Mouse (Mus musculus) midbrain, embryonic 15.5 days (tissue): ENCODE data around the gene Krt12. TPM values are rescaled to one million over a fixed set of nuclear protein-coding genes. Genes with fewer than 3 reads are reported as not detected.

ENCODE experiments used
- ATAC-seq: fragments of 200-750 bp; cut with Nextera tagmentation; replicated peaks from 2 replicates; pipeline ENCODE4 v1.8.0; 2017; ENCODE audit warnings: moderate TSS enrichment
- H3K27ac ChIP-seq: fragments of 300-500 bp; sonication (generic); 2 replicates; pipeline ENCODE4 v1.5.1; 2015; ENCODE audit warnings: mild to moderate bottlenecking, inconsistent platforms
- H3K27me3 ChIP-seq: fragments of 300-500 bp; sonication (generic); replicated peaks from 2 replicates; pipeline ENCODE4 v1.6.1; 2015; ENCODE audit warnings: inconsistent platforms
- H3K36me3 ChIP-seq: fragments of 300-500 bp; sonication (generic); replicated peaks from 2 replicates; pipeline ENCODE4 v1.6.1; 2015; ENCODE audit warnings: inconsistent platforms
- H3K4me1 ChIP-seq: fragments of 300-500 bp; sonication (generic); 2 replicates; pipeline ENCODE4 v1.6.1; 2015; ENCODE audit warnings: inconsistent platforms
- H3K4me2 ChIP-seq: fragments of 300-500 bp; sonication (generic); 2 replicates; pipeline ENCODE4 v1.6.1; 2015; ENCODE audit warnings: inconsistent platforms, mild to moderate bottlenecking, moderate library complexity
- H3K4me3 ChIP-seq: fragments of 300-500 bp; sonication (generic); 2 replicates; pipeline ENCODE4 v1.5.1; 2015; ENCODE audit warnings: mild to moderate bottlenecking, inconsistent platforms
- H3K9ac ChIP-seq: fragments of 300-500 bp; sonication (generic); 2 replicates; pipeline ENCODE4 v1.6.1; 2015; ENCODE audit warnings: mild to moderate bottlenecking, inconsistent platforms
- H3K9me3 ChIP-seq: fragments of 300-500 bp; sonication (generic); 2 replicates; pipeline ENCODE4 v1.6.1; 2016; ENCODE audit warnings: inconsistent platforms
- WGBS: fragments of 180-500 bp; shearing (Covaris S2); methylation state at CpG from one replicate; pipeline ENCODE4 v1.1.7; 2015; ENCODE audit warnings: mixed read lengths; 5-methylcytosine and 5-hydroxymethylcytosine counted together
- polyA plus RNA-seq: library from polyadenylated mRNA; unstranded; fragments of >200 nt; fragmentation: Nextera tagmentation; extraction: Ambion mirVana; gene quantifications from 2 replicates; pipeline ENCODE4 v1.2.1, GENCODE M21; 2015

The Krt12 gene
- polyA plus RNA-seq, 1 experiment from 2014 or later = 0.23 TPM

GRCm38 (mm10) chr11:99437972-99438371, 15.9 kb upstream of the Krt12 start, which contains the start of gene Krt20:
TSS of gene Krt20 (minus strand) at chr11:99438150.
- no peaks in the 10 kb centered on the region for H3K4me1 ChIP-seq
- no peaks in the 10 kb centered on the region for H3K27me3 ChIP-seq
- no peak within 1 kb of the TSS for H3K4me3 ChIP-seq
- H3K36me3 ChIP-seq = no peaks in the 10 kb centered on the region
- no peak within 1 kb of the TSS for H3K27ac ChIP-seq
- 68% methylated on average over 10 of the region's 10 CpGs for WGBS
- H3K9me3 ChIP-seq = no peaks in the 10 kb centered on the region
- no peak for ATAC-seq
- H3K9ac ChIP-seq = no peak within 1 kb of the TSS
- H3K4me2 ChIP-seq = no peak within 1 kb of the TSS

GRCm38 (mm10) chr11:99436625-99437024, 14.6 kb upstream of the Krt12 start:
- H3K4me1 ChIP-seq = no peaks in the 10 kb centered on the region
- H3K9me3 ChIP-seq = no peaks in the 10 kb centered on the region
- H3K4me2 ChIP-seq = no peak overlapping the region
- 58% methylated on average over 4 of the region's 4 CpGs for WGBS
- ATAC-seq = no peak
- no peak overlapping the region for H3K4me3 ChIP-seq
- H3K9ac ChIP-seq = no peak overlapping the region
- H3K27ac ChIP-seq = no peak overlapping the region
- H3K36me3 ChIP-seq = no peaks in the 10 kb centered on the region
- H3K27me3 ChIP-seq = no peaks in the 10 kb centered on the region

GRCm38 (mm10) chr11:99430670-99431069, 8.6 kb upstream of the Krt12 start:
- no peaks in the 10 kb centered on the region for H3K4me1 ChIP-seq
- no peaks in the 10 kb centered on the region for H3K9me3 ChIP-seq
- no peak overlapping the region for H3K9ac ChIP-seq
- no peak overlapping the region for H3K27ac ChIP-seq
- no peaks in the 10 kb centered on the region for H3K36me3 ChIP-seq
- no peaks in the 10 kb centered on the region for H3K27me3 ChIP-seq
- no peak for ATAC-seq
- H3K4me2 ChIP-seq = no peak overlapping the region
- no peak overlapping the region for H3K4me3 ChIP-seq
- 35% methylated on average over 12 of the region's 12 CpGs for WGBS

- H3K27ac ChIP-seq = no peak overlapping the region
- no peak for ATAC-seq
- H3K9ac ChIP-seq = no peak overlapping the region
- no peak overlapping the region for H3K4me3 ChIP-seq
- no peaks in the 10 kb centered on the region for H3K36me3 ChIP-seq
- H3K9me3 ChIP-seq = no peaks in the 10 kb centered on the region
- H3K4me1 ChIP-seq = no peaks in the 10 kb centered on the region
- no peak overlapping the region for H3K4me2 ChIP-seq
- 66% methylated on average over 10 of the region's 10 CpGs for whole genome bisulfite sequencing
- H3K27me3 ChIP-seq = no peaks in the 10 kb centered on the region
These were observed 1.5 kb downstream of the Krt12 start for GRCm38 (mm10) chr11:99420586-99420985.

- Histone ChIP-seq H3K36me3 (no peaks in the 10 kb centered on the region), H3K27me3 (no peaks in the 10 kb centered on the region), H3K9me3 (no peaks in the 10 kb centered on the region), H3K4me3 (no peak overlapping the region), H3K27ac (no peak overlapping the region), H3K9ac (no peak overlapping the region), H3K4me1 (no peaks in the 10 kb centered on the region), H3K4me2 (no peak overlapping the region)
- no peak for ATAC-seq
- 72% methylated on average over 16 of the region's 16 CpGs for WGBS
These were observed 4.2 kb downstream of the Krt12 start for GRCm38 (mm10) chr11:99417819-99418218.

GRCm38 (mm10) chr11:99416902-99417301, 5.2 kb downstream of the Krt12 start:
- no peaks in the 10 kb centered on the region for H3K27me3 ChIP-seq

GRCm38 (mm10) chr11:99414463-99415147, 7.5 kb downstream of the Krt12 start:
- Histone ChIP-seq H3K4me2 (no peak overlapping the region), H3K9me3 (no peaks in the 10 kb centered on the region), H3K36me3 (no peaks in the 10 kb centered on the region), H3K9ac (no peak overlapping the region), H3K27ac (no peak overlapping the region), H3K27me3 (no peaks in the 10 kb centered on the region), H3K4me3 (no peak overlapping the region), H3K4me1 (no peaks in the 10 kb centered on the region)
- WGBS = 90% methylated on average over 13 of the region's 13 CpGs
- no peak for ATAC-seq

More at GRCm38 (mm10) chr11:99416902-99417301, 5.2 kb downstream of the Krt12 start:
- Histone ChIP-seq H3K27ac (no peak overlapping the region), H3K4me2 (no peak overlapping the region), H3K4me3 (no peak overlapping the region), H3K9ac (no peak overlapping the region), H3K9me3 (no peaks in the 10 kb centered on the region), H3K36me3 (no peaks in the 10 kb centered on the region), H3K4me1 (no peaks in the 10 kb centered on the region)
- WGBS = 76% methylated on average over 13 of the region's 13 CpGs
- no peak for ATAC-seq

GRCm38 (mm10) chr11:99413247-99413646, 8.8 kb downstream of the Krt12 start:
- Histone ChIP-seq H3K27me3 (no peaks in the 10 kb centered on the region), H3K4me2 (no peak overlapping the region), H3K4me3 (no peak overlapping the region), H3K36me3 (no peaks in the 10 kb centered on the region), H3K9me3 (no peaks in the 10 kb centered on the region), H3K27ac (no peak overlapping the region), H3K4me1 (no peaks in the 10 kb centered on the region), H3K9ac (no peak overlapping the region)
- ATAC-seq = no peak
- WGBS = 23% methylated on average over 6 of the region's 6 CpGs

GRCm38 (mm10) chr11:99406186-99406585, 15.9 kb downstream of the Krt12 start:
- ATAC-seq = no peak
- Histone ChIP-seq H3K4me1 (no peaks in the 10 kb centered on the region), H3K4me2 (no peak overlapping the region), H3K9ac (no peak overlapping the region), H3K36me3 (no peaks in the 10 kb centered on the region), H3K27me3 (0 out of 2 replicates have a peak, but pooled peaks cover 2% of the 10 kb centered on the region), H3K4me3 (no peak overlapping the region), H3K27ac (no peak overlapping the region), H3K9me3 (no peaks in the 10 kb centered on the region)
- 72% methylated on average over 10 of the region's 10 CpGs for WGBS

- WGBS = 89% methylated on average over 13 of the region's 13 CpGs
- H3K4me2 ChIP-seq = no peak overlapping the region
- H3K27ac ChIP-seq = no peak overlapping the region
- ATAC-seq = no peak
- no peaks in the 10 kb centered on the region for H3K36me3 ChIP-seq
- no peak overlapping the region for H3K4me3 ChIP-seq
- 0 out of 2 replicates have a peak, but pooled peaks cover 5% of the 10 kb centered on the region for H3K4me1 ChIP-seq
- no peaks in the 10 kb centered on the region for H3K9me3 ChIP-seq
- no peak overlapping the region for H3K9ac ChIP-seq
- 0 out of 2 replicates have a peak, but pooled peaks cover 6% of the 10 kb centered on the region for H3K27me3 ChIP-seq
These were observed 22.0 kb downstream of the Krt12 start for GRCm38 (mm10) chr11:99399956-99400549.

GRCm38 (mm10) chr11:99398832-99399231, 23.2 kb downstream of the Krt12 start:
- WGBS = 42% methylated on average over 8 of the region's 8 CpGs

GRCm38 (mm10) chr11:99398084-99398483, 24.0 kb downstream of the Krt12 start:
- Histone ChIP-seq H3K36me3 (no peaks in the 10 kb centered on the region), H3K4me1 (0 out of 2 replicates have a peak, but pooled peaks cover 5% of the 10 kb centered on the region)
- WGBS = 85% methylated on average over 3 of the region's 3 CpGs

More at GRCm38 (mm10) chr11:99398832-99399231, 23.2 kb downstream of the Krt12 start:
- no peak for ATAC-seq
- Histone ChIP-seq H3K4me3 (no peak overlapping the region), H3K9ac (no peak overlapping the region), H3K27me3 (0 out of 2 replicates have a peak, but pooled peaks cover 6% of the 10 kb centered on the region), H3K9me3 (no peaks in the 10 kb centered on the region), H3K4me1 (0 out of 2 replicates have a peak, but pooled peaks cover 5% of the 10 kb centered on the region), H3K4me2 (no peak overlapping the region), H3K27ac (no peak overlapping the region), H3K36me3 (no peaks in the 10 kb centered on the region)

More at GRCm38 (mm10) chr11:99398084-99398483, 24.0 kb downstream of the Krt12 start:
- Histone ChIP-seq H3K4me2 (no peak overlapping the region), H3K4me3 (no peak overlapping the region), H3K27me3 (0 out of 2 replicates have a peak, but pooled peaks cover 6% of the 10 kb centered on the region), H3K9ac (no peak overlapping the region), H3K27ac (no peak overlapping the region), H3K9me3 (no peaks in the 10 kb centered on the region)
- no peak for ATAC-seq
